8 mouse cellular contexts compared by ENCODE assay signal in the genomic region with DNA sequence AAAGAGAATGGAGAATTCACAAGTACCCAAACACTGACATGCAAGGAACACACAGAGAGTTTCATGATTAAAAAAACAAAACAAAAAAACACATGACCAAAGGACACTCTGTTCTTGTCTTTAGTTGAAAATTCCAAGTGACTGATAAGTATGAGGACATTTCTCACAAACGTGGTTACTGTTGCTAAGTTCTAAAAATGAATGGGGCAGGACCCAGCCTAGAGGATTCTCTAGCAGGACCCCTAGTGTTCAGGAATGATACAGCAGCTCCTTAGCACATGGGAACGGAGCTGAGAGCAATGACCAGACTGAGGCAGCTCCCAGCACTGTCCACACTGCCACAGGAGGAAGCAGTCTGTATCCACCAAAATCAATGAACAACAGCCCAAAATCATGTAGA. TPM values are rescaled to one million over a fixed set of nuclear protein-coding genes. Genes with fewer than 3 reads are reported as not detected.
DNase-seq lines count a peak whose midpoint lies in the region; ATAC-seq and TF ChIP-seq lines count a peak whose summit lies in the region.

No protein-coding gene starts in this region.

- H3K9ac ChIP-seq in forebrain, embryonic 12.5 days, result no peak overlapping the region
- H3K9ac ChIP-seq in intestine, postnatal 0 days (ENCODE audit: low read depth, low read length), result no peak overlapping the region
- no peak overlapping the region for H3K9ac ChIP-seq in lung, embryonic 14.5 days
- H3K9ac ChIP-seq in stomach, embryonic 16.5 days (ENCODE audit: low read length), result no peak overlapping the region

- H3K27ac ChIP-seq in forebrain, embryonic 10.5 days, result no peak overlapping the region
- H3K27ac ChIP-seq in forebrain, embryonic 12.5 days, result no peak overlapping the region
- no peak overlapping the region for H3K27ac ChIP-seq in intestine, postnatal 0 days (ENCODE audit: low read depth, low read length)
- no peak overlapping the region for H3K27ac ChIP-seq in lung, embryonic 14.5 days (ENCODE audit: low read depth)
- H3K27ac ChIP-seq in stomach, embryonic 16.5 days (ENCODE audit: low read length), result no peak overlapping the region

- no peak overlapping the region for H3K4me2 ChIP-seq in forebrain, embryonic 12.5 days
- no peak overlapping the region for H3K4me2 ChIP-seq in intestine, postnatal 0 days (replicated peaks; ENCODE audit: low read depth)
- H3K4me2 ChIP-seq in lung, embryonic 14.5 days, result no peak overlapping the region
- no peak overlapping the region for H3K4me2 ChIP-seq in stomach, embryonic 16.5 days (ENCODE audit: low read depth, low read length)

- DNase-seq in forebrain, embryonic 10.5 days (ENCODE audit: extremely low spot score, low spot score), result peak; percentile 19
- peak; percentile 35 for DNase-seq in A20 (ENCODE audit: low read depth, low spot score)
- peak; percentile 45 for DNase-seq in c-Kit-positive CD71-positive TER-119-positive erythroid progenitor cells, embryonic 14.5 days (ENCODE audit: low spot score)
- DNase-seq in gastrocnemius, adult 8-10 months (ENCODE audit: low spot score in 2 of 2), result peak; percentile 7 to 13
- DNase-seq in lung, embryonic 14.5 days, result peak; percentile 81

- peak; percentile 83 for TF ChIP-seq CTCF in intestine, postnatal 0 days (IDR thresholded peaks at IDR 0.05; ENCODE audit: low read depth)
- TF ChIP-seq CTCF in lung, embryonic 14.5 days (IDR thresholded peaks at IDR 0.05; ENCODE audit: low read depth), result peak; percentile 71

- no peaks in the 10 kb centered on the region for H3K27me3 ChIP-seq in forebrain, embryonic 10.5 days (ENCODE audit: poor library complexity, severe bottlenecking)
- no peaks in the 10 kb centered on the region for H3K27me3 ChIP-seq in forebrain, embryonic 12.5 days
- no peaks in the 10 kb centered on the region for H3K27me3 ChIP-seq in intestine, postnatal 0 days (replicated peaks; ENCODE audit: control insufficient read depth, insufficient read depth, low read length)
- H3K27me3 ChIP-seq in lung, embryonic 14.5 days (ENCODE audit: insufficient read depth, low read length), result no peaks in the 10 kb centered on the region
- no peaks in the 10 kb centered on the region for H3K27me3 ChIP-seq in stomach, embryonic 16.5 days (ENCODE audit: control insufficient read depth, insufficient read depth, low read length)

- no peaks in the 10 kb centered on the region for H3K36me3 ChIP-seq in forebrain, embryonic 10.5 days (replicated peaks)
- no peaks in the 10 kb centered on the region for H3K36me3 ChIP-seq in forebrain, embryonic 12.5 days (replicated peaks)
- no peaks in the 10 kb centered on the region for H3K36me3 ChIP-seq in intestine, postnatal 0 days (ENCODE audit: control insufficient read depth, insufficient read depth)
- H3K36me3 ChIP-seq in lung, embryonic 14.5 days (ENCODE audit: insufficient read depth), result no peaks in the 10 kb centered on the region
- H3K36me3 ChIP-seq in stomach, embryonic 16.5 days (ENCODE audit: control insufficient read depth, insufficient read depth, low read length), result no peaks in the 10 kb centered on the region

- no peaks in the 10 kb centered on the region for H3K9me3 ChIP-seq in forebrain, embryonic 10.5 days
- no peaks in the 10 kb centered on the region for H3K9me3 ChIP-seq in forebrain, embryonic 12.5 days
- no peaks in the 10 kb centered on the region for H3K9me3 ChIP-seq in intestine, postnatal 0 days (ENCODE audit: control insufficient read depth)
- H3K9me3 ChIP-seq in lung, embryonic 14.5 days (ENCODE audit: low read depth, low read length), result no peaks in the 10 kb centered on the region
- no peaks in the 10 kb centered on the region for H3K9me3 ChIP-seq in stomach, embryonic 16.5 days (replicated peaks; ENCODE audit: control insufficient read depth, low read length)

- peaks cover 8% of the 10 kb centered on the region; the same call in 1 of the 2 replicates for H3K4me1 ChIP-seq in forebrain, embryonic 10.5 days
- no peaks in the 10 kb centered on the region for H3K4me1 ChIP-seq in forebrain, embryonic 12.5 days
- H3K4me1 ChIP-seq in intestine, postnatal 0 days (replicated peaks; ENCODE audit: control insufficient read depth, insufficient read depth, low read length), result 0 out of 2 replicates have a peak, but pooled peaks cover 7% of the 10 kb centered on the region
- H3K4me1 ChIP-seq in lung, embryonic 14.5 days (ENCODE audit: insufficient read depth), result no peaks in the 10 kb centered on the region
- peaks cover 23% of the 10 kb centered on the region; the same call in 1 of the 2 replicates for H3K4me1 ChIP-seq in stomach, embryonic 16.5 days (ENCODE audit: control insufficient read depth, insufficient read depth, low read length)

- WGBS in forebrain, embryonic 10.5 days, result 33% methylated on average over 2 of the region's 2 CpGs
- 33% methylated on average over 2 of the region's 2 CpGs for WGBS in forebrain, embryonic 12.5 days
- WGBS in intestine, postnatal 0 days, result 11% methylated on average over 2 of the region's 2 CpGs
- 22% methylated on average over 2 of the region's 2 CpGs for WGBS in lung, embryonic 14.5 days
- 23% methylated on average over 2 of the region's 2 CpGs for WGBS in stomach, embryonic 16.5 days

- ATAC-seq in forebrain, embryonic 12.5 days (ENCODE audit: low FRiP score), result no peak
- peak; percentile 77 for ATAC-seq in intestine, postnatal 0 days
- peak; percentile 62 for ATAC-seq in lung, embryonic 14.5 days (ENCODE audit: insufficient read depth)
- ATAC-seq in stomach, embryonic 16.5 days (ENCODE audit: insufficient read depth, low FRiP score), result peak; percentile 68

- H3K4me3 ChIP-seq in forebrain, embryonic 10.5 days, result no peak overlapping the region
- H3K4me3 ChIP-seq in forebrain, embryonic 12.5 days (replicated peaks), result no peak overlapping the region
- no peak overlapping the region for H3K4me3 ChIP-seq in intestine, postnatal 0 days (ENCODE audit: low read depth, low read length)
- no peak overlapping the region for H3K4me3 ChIP-seq in lung, embryonic 14.5 days (ENCODE audit: low read depth, low read length)
- no peak overlapping the region for H3K4me3 ChIP-seq in stomach, embryonic 16.5 days (replicated peaks; ENCODE audit: low read length)

RNA-seq across cellular contexts. Expression of a gene that starts 26.6 kb away (rescaled TPM):
- polyA plus RNA-seq in forebrain, embryonic 10.5 days (2016; fragmentation: Nextera tagmentation; extraction: Ambion mirVana), result 20.7 and 21.6 TPM in 2 replicates
- 25.3 and 33.0 TPM in 2 replicates for polyA plus RNA-seq in forebrain, embryonic 12.5 days (2016; fragmentation: Nextera tagmentation; extraction: Ambion mirVana)
- total RNA-seq in gastrocnemius, adult 8-10 months (2022), result 1 to 10 TPM in 2 of 4 experiments, under 1 TPM in 2; 0.51 to 5.9 (median 0.98) TPM
- polyA plus RNA-seq in intestine, postnatal 0 days (2015; fragmentation: Nextera tagmentation; extraction: Ambion mirVana), result 25.6 and 25.9 TPM in 2 replicates
- polyA plus RNA-seq in lung, embryonic 14.5 days (2014; fragmentation: Nextera tagmentation; extraction: Ambion mirVana), result 48.3 and 50.7 TPM in 2 replicates
- 38.0 and 41.6 TPM in 2 replicates for polyA plus RNA-seq in stomach, embryonic 16.5 days (2015; fragmentation: Nextera tagmentation; extraction: Ambion mirVana)

Comparison
In these comparisons a context has a peak if more than half of its experiments do, and no peak if none do; other contexts are left out.
1. DNase-seq: peak in every context shown above with its lines; median percentile 81 in lung, embryonic 14.5 days; 45 in c-Kit-positive CD71-positive TER-119-positive erythroid progenitor cells, embryonic 14.5 days; 35 in A20; 19 in forebrain, embryonic 10.5 days; 10 in gastrocnemius, adult 8-10 months.